Mouse (Mus musculus) cerebellum, adult 2 months (tissue): ENCODE data around the gene Gpc6. TPM values are rescaled to one million over a fixed set of nuclear protein-coding genes. Genes with fewer than 3 reads are reported as not detected.

Source experiments
- DNase-seq, 2 experiments: peaks; one replicate each; pipeline ENCODE4 v3.0.0; 2021
- H3K27ac ChIP-seq: fragments of 200-500 bp; 2 replicates; pipeline ENCODE4 v1.5.1; 2012; ENCODE audit warnings: low read length, control low read depth, inconsistent platforms; ENCODE audit not compliant: insufficient read depth
- H3K27me3 ChIP-seq: fragments of 200-500 bp; 2 replicates; pipeline ENCODE4 v1.6.1; 2012; ENCODE audit warnings: inconsistent platforms, mild to moderate bottlenecking, low read length, moderate library complexity; ENCODE audit not compliant: control insufficient read depth, insufficient read depth
- H3K4me1 ChIP-seq: fragments of 200-500 bp; 2 replicates; pipeline ENCODE4 v1.6.1; 2011; ENCODE audit warnings: low read length; ENCODE audit not compliant: control insufficient read depth, insufficient read depth
- H3K4me3 ChIP-seq: fragments of 200-500 bp; replicated peaks from 2 replicates; pipeline ENCODE3; 2011; ENCODE audit warnings: mild to moderate bottlenecking, low read depth, low read length, control low read depth; ENCODE audit not compliant: insufficient read depth
- CTCF ChIP-seq: fragments of 200-500 bp; IDR thresholded peaks from 2 replicates; pipeline ENCODE4 v1.5.1; 2011; ENCODE audit warnings: low read depth, mild to moderate bottlenecking, control low read depth, low read length, moderate library complexity, borderline replicate concordance; ENCODE audit not compliant: insufficient read depth
- POLR2A ChIP-seq: fragments of 200-500 bp; IDR thresholded peaks from 2 replicates; pipeline ENCODE4 v1.6.1; 2011; ENCODE audit warnings: low read length, control low read depth, borderline replicate concordance; ENCODE audit not compliant: insufficient read depth
- WGBS: fragments of 180-500 bp; shearing (Covaris S2); methylation state at CpG from one replicate; pipeline ENCODE4 v1.1.7; 2018; 5-methylcytosine and 5-hydroxymethylcytosine counted together
- polyA plus RNA-seq: library from polyadenylated mRNA; depleted of rRNA; stranded (reverse); fragments of >200 nt; gene quantifications from 2 replicates; pipeline ENCODE4 v1.2.3, GENCODE M21; 2012

Gpc6 gene
- polyA plus RNA-seq, 1 experiment = 5.3 TPM

- TF ChIP-seq POLR2A (no peak), CTCF (no peak)
- Histone ChIP-seq H3K4me1 (no peaks in the 10 kb centered on the region), H3K27ac (no peak overlapping the region), H3K4me3 (no peak overlapping the region), H3K27me3 (no peaks in the 10 kb centered on the region)
- no peak for DNase-seq
- 93% methylated on average over 4 of the region's 4 CpGs for WGBS
Measured at GRCm38 (mm10) chr14:117817196-117817595, 892.1 kb downstream of the Gpc6 start.

DNA sequence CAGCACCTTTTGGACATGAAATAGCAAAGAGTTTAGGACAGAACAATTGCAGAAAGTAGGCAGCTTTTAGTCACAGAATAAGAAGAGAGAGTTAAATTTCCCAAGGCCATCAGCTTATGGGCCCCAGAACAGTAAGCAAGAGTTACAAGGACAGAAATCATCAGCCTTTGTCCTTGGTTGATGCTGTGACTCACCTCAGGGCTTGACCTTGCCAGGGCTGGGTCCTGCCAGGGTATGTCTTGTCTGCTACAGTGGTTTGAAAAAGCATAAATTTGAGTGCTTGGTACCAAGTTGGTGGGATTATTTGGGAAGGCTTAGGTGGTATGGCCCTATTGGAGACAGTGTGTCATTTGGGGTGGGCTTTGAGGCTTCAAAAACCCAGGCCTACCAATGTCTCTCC is 899.4 kb downstream of the Gpc6 start:
- H3K27me3 ChIP-seq = no peaks in the 10 kb centered on the region
- no peak for DNase-seq
- no peaks in the 10 kb centered on the region for H3K4me1 ChIP-seq
- no peak overlapping the region for H3K27ac ChIP-seq
- H3K4me3 ChIP-seq = no peak overlapping the region
- TF ChIP-seq POLR2A (no peak), CTCF (no peak)

GRCm38 (mm10) chr14:117826294-117827046 is 901.4 kb downstream of the Gpc6 start:
- no peak for DNase-seq
- 52% methylated on average over 8 of the region's 8 CpGs for WGBS
- TF ChIP-seq POLR2A (no peak), CTCF (no peak)
- H3K4me1 ChIP-seq = no peaks in the 10 kb centered on the region
- H3K27me3 ChIP-seq = no peaks in the 10 kb centered on the region
- no peak overlapping the region for H3K27ac ChIP-seq
- no peak overlapping the region for H3K4me3 ChIP-seq

DNA sequence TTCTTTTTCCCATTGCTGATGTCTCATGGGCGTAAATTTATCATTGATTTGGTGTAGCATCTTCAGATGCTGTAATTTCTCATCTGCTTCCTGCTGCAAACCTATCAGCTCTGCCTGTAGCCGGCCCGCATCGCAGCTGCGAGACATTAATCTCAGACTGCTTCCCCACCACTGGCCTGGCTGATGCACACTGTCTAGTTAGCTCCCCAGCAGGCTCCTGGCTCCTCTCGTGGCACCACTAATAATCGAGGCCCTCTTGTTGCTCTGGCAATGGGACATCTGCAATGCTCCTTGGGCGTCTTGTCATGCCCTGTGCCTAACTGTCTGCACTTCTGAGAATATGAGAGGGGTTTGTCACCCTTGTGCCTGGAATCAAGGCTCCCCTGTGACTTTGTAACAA is 906.2 kb downstream of the Gpc6 start:
- H3K27ac ChIP-seq = no peak overlapping the region
- no peak for DNase-seq
- no peaks in the 10 kb centered on the region for H3K4me1 ChIP-seq
- TF ChIP-seq CTCF (no peak), POLR2A (no peak)
- no peak overlapping the region for H3K4me3 ChIP-seq
- 22% methylated on average over 8 of the region's 8 CpGs for whole genome bisulfite sequencing
- H3K27me3 ChIP-seq = no peaks in the 10 kb centered on the region

DNA sequence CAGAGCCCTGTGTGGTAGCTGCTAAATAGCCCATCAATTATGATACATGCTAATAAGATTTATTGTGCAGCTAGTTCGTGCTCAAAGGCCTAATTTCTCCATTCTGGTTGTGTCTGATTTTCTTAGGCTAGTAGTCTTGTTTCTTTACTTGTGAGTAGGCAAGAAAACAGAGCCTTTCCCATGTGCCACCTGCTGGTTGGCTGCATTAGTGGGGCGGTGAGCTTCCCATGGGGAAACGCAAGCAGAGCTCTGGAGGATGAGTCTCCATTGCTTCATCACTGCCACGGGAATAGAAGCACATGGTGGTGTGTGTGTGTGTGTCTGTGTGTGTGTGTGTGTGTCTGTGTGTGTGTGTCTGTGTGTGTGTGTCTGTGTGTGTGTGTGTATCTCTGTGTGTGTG is 906.6 kb downstream of the Gpc6 start:
- no peaks in the 10 kb centered on the region for H3K4me1 ChIP-seq
- no peak overlapping the region for H3K27ac ChIP-seq
- DNase-seq = no peak
- no peak overlapping the region for H3K4me3 ChIP-seq
- WGBS = 29% methylated on average over 4 of the region's 4 CpGs
- no peaks in the 10 kb centered on the region for H3K27me3 ChIP-seq
- no peak for TF ChIP-seq CTCF
- no peak for TF ChIP-seq POLR2A

- 69% methylated on average over 6 of the region's 6 CpGs for WGBS
- no peak overlapping the region for H3K27ac ChIP-seq
- TF ChIP-seq POLR2A = no peak
- TF ChIP-seq CTCF = no peak
- H3K4me1 ChIP-seq = no peaks in the 10 kb centered on the region
- no peak for DNase-seq
- no peaks in the 10 kb centered on the region for H3K27me3 ChIP-seq
- no peak overlapping the region for H3K4me3 ChIP-seq
Measured at GRCm38 (mm10) chr14:117835506-117835905, 910.4 kb downstream of the Gpc6 start.

GRCm38 (mm10) chr14:117837021-117837420 is 911.9 kb downstream of the Gpc6 start:
- 96% methylated on average over 4 of the region's 4 CpGs for WGBS
- no peak for DNase-seq
- Histone ChIP-seq H3K27me3 (no peaks in the 10 kb centered on the region), H3K4me3 (no peak overlapping the region), H3K27ac (no peak overlapping the region), H3K4me1 (0 out of 2 replicates have a peak, but pooled peaks cover 3% of the 10 kb centered on the region)
- no peak for TF ChIP-seq CTCF
- no peak for TF ChIP-seq POLR2A

DNA sequence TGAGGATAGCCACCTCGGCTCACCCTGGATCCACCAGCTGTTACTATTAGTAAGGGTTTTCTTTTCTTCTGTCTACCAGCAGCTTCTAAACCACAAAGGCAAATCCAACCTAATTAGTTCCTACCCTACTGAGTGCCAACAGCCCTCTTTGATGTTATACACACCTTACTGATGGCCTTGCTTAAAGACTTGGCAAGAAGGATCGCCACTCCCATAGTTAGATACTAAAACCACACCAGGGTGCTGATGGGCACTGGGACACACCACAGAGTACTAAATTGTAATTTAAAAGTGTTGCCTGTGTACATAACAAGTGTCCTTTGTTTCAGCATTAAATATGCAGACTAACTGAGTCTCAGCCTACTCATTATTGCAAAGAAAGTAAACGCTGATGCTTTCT is 912.6 kb downstream of the Gpc6 start:
- no peak for TF ChIP-seq POLR2A
- TF ChIP-seq CTCF = no peak
- Histone ChIP-seq H3K27ac (no peak overlapping the region), H3K4me3 (no peak overlapping the region), H3K4me1 (0 out of 2 replicates have a peak, but pooled peaks cover 3% of the 10 kb centered on the region), H3K27me3 (no peaks in the 10 kb centered on the region)
- no peak for DNase-seq
- 52% methylated on average over 3 of the region's 3 CpGs for WGBS
